Mouse (Mus musculus) testis, adult 2 months (tissue): ENCODE data around the gene Tmem132b. TPM values are rescaled to one million over a fixed set of nuclear protein-coding genes. Genes with fewer than 3 reads are reported as not detected.

Experiments
- H3K27ac ChIP-seq: fragments of 200-500 bp; 2 replicates; pipeline ENCODE4 v1.5.1; 2012; ENCODE audit warnings: low read depth, low read length; ENCODE audit not compliant: control insufficient read depth, insufficient read depth
- H3K27me3 ChIP-seq: fragments of 200-500 bp; 2 replicates; pipeline ENCODE4 v1.6.1; 2012; ENCODE audit warnings: mild to moderate bottlenecking, low read length, moderate library complexity; ENCODE audit not compliant: control insufficient read depth, insufficient read depth
- H3K36me3 ChIP-seq: fragments of 200-500 bp; 2 replicates; pipeline ENCODE4 v1.6.1; 2012; ENCODE audit warnings: mild to moderate bottlenecking, low read length; ENCODE audit not compliant: control insufficient read depth, insufficient read depth
- H3K4me1 ChIP-seq: fragments of 200-500 bp; 2 replicates; pipeline ENCODE4 v1.6.1; 2012; ENCODE audit warnings: low read length; ENCODE audit not compliant: control insufficient read depth, insufficient read depth
- H3K4me3 ChIP-seq: fragments of 200-500 bp; 2 replicates; pipeline ENCODE4 v1.5.1; 2012; ENCODE audit warnings: low read depth, mild to moderate bottlenecking, low read length, moderate library complexity, mixed read lengths; ENCODE audit not compliant: control insufficient read depth
- CTCF ChIP-seq: fragments of 200-500 bp; IDR thresholded peaks from 2 replicates; pipeline ENCODE4 v1.5.1; 2012; ENCODE audit warnings: low read depth, mild to moderate bottlenecking, inconsistent platforms, low read length, moderate library complexity; ENCODE audit not compliant: control insufficient read depth, insufficient read depth, insufficient replicate concordance
- POLR2A ChIP-seq: fragments of 200-500 bp; IDR thresholded peaks from 2 replicates; pipeline ENCODE4 v1.6.1; 2012; ENCODE audit warnings: low read depth, mild to moderate bottlenecking, inconsistent platforms, low read length, moderate library complexity; ENCODE audit not compliant: control insufficient read depth
- polyA plus RNA-seq: library from polyadenylated mRNA; depleted of rRNA; stranded (reverse); fragments of >200 nt; gene quantifications from 2 replicates; pipeline ENCODE4 v1.2.3, GENCODE M21; 2012

The Tmem132b gene
- polyA plus RNA-seq, 1 experiment = 0.09 TPM

- Histone ChIP-seq H3K27me3 (no peaks in the 10 kb centered on the region), H3K36me3 (no peaks in the 10 kb centered on the region), H3K4me3 (no peak overlapping the region), H3K27ac (no peak overlapping the region), H3K4me1 (no peaks in the 10 kb centered on the region)
- TF ChIP-seq POLR2A = no peak
- TF ChIP-seq CTCF = no peak
These were observed 219.9 kb downstream of the Tmem132b start for GRCm38 (mm10) chr5:125751481-125751880.

GRCm38 (mm10) chr5:125752546-125752945 lies 221.0 kb downstream of the Tmem132b start:
- TF ChIP-seq POLR2A = no peak
- TF ChIP-seq CTCF = no peak
- Histone ChIP-seq H3K36me3 (no peaks in the 10 kb centered on the region), H3K4me1 (no peaks in the 10 kb centered on the region), H3K27me3 (no peaks in the 10 kb centered on the region), H3K4me3 (no peak overlapping the region), H3K27ac (no peak overlapping the region)

GRCm38 (mm10) chr5:125756987-125757530 lies 225.5 kb downstream of the Tmem132b start:
- no peaks in the 10 kb centered on the region for H3K27me3 ChIP-seq
- H3K4me3 ChIP-seq = no peak overlapping the region
- no peak overlapping the region for H3K27ac ChIP-seq
- TF ChIP-seq POLR2A (no peak), CTCF (no peak)
- no peaks in the 10 kb centered on the region for H3K36me3 ChIP-seq
- H3K4me1 ChIP-seq = no peaks in the 10 kb centered on the region

- Histone ChIP-seq H3K36me3 (no peaks in the 10 kb centered on the region), H3K4me3 (no peak overlapping the region), H3K27ac (no peak overlapping the region), H3K4me1 (no peaks in the 10 kb centered on the region), H3K27me3 (no peaks in the 10 kb centered on the region)
- no peak for TF ChIP-seq POLR2A
- TF ChIP-seq CTCF = no peak
These were observed 226.9 kb downstream of the Tmem132b start for GRCm38 (mm10) chr5:125758506-125758905.

GRCm38 (mm10) chr5:125766941-125767340 lies 235.4 kb downstream of the Tmem132b start:
- Histone ChIP-seq H3K27me3 (no peaks in the 10 kb centered on the region), H3K4me3 (no peak overlapping the region), H3K4me1 (peaks cover 8% of the 10 kb centered on the region), H3K27ac (no peak overlapping the region), H3K36me3 (no peaks in the 10 kb centered on the region)
- TF ChIP-seq POLR2A (no peak), CTCF (no peak)

GRCm38 (mm10) chr5:125767950-125768349 lies 236.4 kb downstream of the Tmem132b start:
- H3K36me3 ChIP-seq = no peaks in the 10 kb centered on the region
- no peak for TF ChIP-seq CTCF
- TF ChIP-seq POLR2A = no peak
- H3K27me3 ChIP-seq = no peaks in the 10 kb centered on the region
- no peak overlapping the region for H3K27ac ChIP-seq
- H3K4me1 ChIP-seq = peaks cover 8% of the 10 kb centered on the region
- H3K4me3 ChIP-seq = no peak overlapping the region

GRCm38 (mm10) chr5:125772238-125772637 lies 240.7 kb downstream of the Tmem132b start:
- TF ChIP-seq CTCF = peak; percentile 54; the same call in 1 of the 2 replicates
- TF ChIP-seq POLR2A = no peak
- Histone ChIP-seq H3K36me3 (no peaks in the 10 kb centered on the region), H3K27ac (no peak overlapping the region), H3K4me1 (no peaks in the 10 kb centered on the region), H3K27me3 (no peaks in the 10 kb centered on the region), H3K4me3 (no peak overlapping the region)

- H3K36me3 ChIP-seq = no peaks in the 10 kb centered on the region
- H3K4me1 ChIP-seq = no peaks in the 10 kb centered on the region
- no peaks in the 10 kb centered on the region for H3K27me3 ChIP-seq
- no peak for TF ChIP-seq CTCF
- no peak for TF ChIP-seq POLR2A
- no peak overlapping the region for H3K27ac ChIP-seq
- no peak overlapping the region for H3K4me3 ChIP-seq
These were observed 241.2 kb downstream of the Tmem132b start for GRCm38 (mm10) chr5:125772756-125773155.
